Mouse (Mus musculus) liver, adult 2 months (tissue): ENCODE measurements around the gene Bbc3. TPM values are rescaled to one million over a fixed set of nuclear protein-coding genes. Genes with fewer than 3 reads are reported as not detected.

Source experiments
- DNase-seq: peaks from one replicate; pipeline ENCODE4 v3.0.0-alpha.2; 2011; ENCODE audit warnings: low read depth, low spot score; ENCODE audit errors: extremely low read depth
- H3K27ac ChIP-seq: fragments of 200-500 bp; replicated peaks from 2 replicates; pipeline ENCODE4 v1.5.1; 2012; ENCODE audit warnings: low read depth, mild to moderate bottlenecking, control low read depth, inconsistent platforms, low read length; ENCODE audit not compliant: insufficient read depth
- H3K27me3 ChIP-seq: fragments of 200-500 bp; 2 replicates; pipeline ENCODE4 v1.6.1; 2012; ENCODE audit warnings: mild to moderate bottlenecking, moderate library complexity, low read length, inconsistent platforms; ENCODE audit not compliant: control insufficient read depth, insufficient read depth
- H3K36me3 ChIP-seq: fragments of 200-500 bp; 2 replicates; pipeline ENCODE4 v1.6.1; 2012; ENCODE audit warnings: low read length, inconsistent platforms; ENCODE audit not compliant: control insufficient read depth, insufficient read depth
- H3K4me1 ChIP-seq: fragments of 200-500 bp; 2 replicates; pipeline ENCODE4 v1.6.1; 2011; ENCODE audit warnings: low read length; ENCODE audit not compliant: control insufficient read depth, insufficient read depth
- H3K4me3 ChIP-seq: fragments of 200-500 bp; 2 replicates; pipeline ENCODE4 v1.5.1; 2011; ENCODE audit warnings: low read depth, mild to moderate bottlenecking, control low read depth, low read length, moderate library complexity; ENCODE audit not compliant: insufficient read depth
- H3K79me2 ChIP-seq: fragments of 200-500 bp; 2 replicates; pipeline ENCODE4 v1.6.1; 2012; ENCODE audit warnings: inconsistent platforms, mild to moderate bottlenecking, low read length, moderate library complexity; ENCODE audit not compliant: control insufficient read depth, insufficient read depth
- H3K9ac ChIP-seq: fragments of 200-500 bp; 2 replicates; pipeline ENCODE4 v1.6.1; 2012; ENCODE audit warnings: low read depth, mild to moderate bottlenecking, control low read depth, inconsistent platforms, low read length
- CTCF ChIP-seq: fragments of 200-500 bp; IDR thresholded peaks from 2 replicates; pipeline ENCODE4 v1.5.1; 2011; ENCODE audit warnings: low read depth, low read length, control low read depth
- POLR2A ChIP-seq: fragments of 200-500 bp; IDR thresholded peaks from 2 replicates; pipeline ENCODE4 v1.6.1; 2011; ENCODE audit warnings: low read length, control low read depth; ENCODE audit not compliant: insufficient read depth; ENCODE audit errors: extremely low read depth
- WGBS: fragments of 180-500 bp; shearing (Covaris S2); methylation state at CpG from one replicate; pipeline ENCODE4 v1.1.7; 2018; 5-methylcytosine and 5-hydroxymethylcytosine counted together
- polyA plus RNA-seq: library from polyadenylated mRNA; depleted of rRNA; stranded (reverse); fragments of >200 nt; gene quantifications from 2 replicates; pipeline ENCODE4 v1.2.3, GENCODE M21; 2012
- total RNA-seq: library from RNA; depleted of rRNA; stranded (reverse); fragments of >200 nt; gene quantifications from 2 replicates; pipeline ENCODE4 v1.2.3, GENCODE M21; 2014

The Bbc3 gene
- total and polyA plus RNA-seq, 2 experiments, result 6.0 to 15.2 TPM

DNA sequence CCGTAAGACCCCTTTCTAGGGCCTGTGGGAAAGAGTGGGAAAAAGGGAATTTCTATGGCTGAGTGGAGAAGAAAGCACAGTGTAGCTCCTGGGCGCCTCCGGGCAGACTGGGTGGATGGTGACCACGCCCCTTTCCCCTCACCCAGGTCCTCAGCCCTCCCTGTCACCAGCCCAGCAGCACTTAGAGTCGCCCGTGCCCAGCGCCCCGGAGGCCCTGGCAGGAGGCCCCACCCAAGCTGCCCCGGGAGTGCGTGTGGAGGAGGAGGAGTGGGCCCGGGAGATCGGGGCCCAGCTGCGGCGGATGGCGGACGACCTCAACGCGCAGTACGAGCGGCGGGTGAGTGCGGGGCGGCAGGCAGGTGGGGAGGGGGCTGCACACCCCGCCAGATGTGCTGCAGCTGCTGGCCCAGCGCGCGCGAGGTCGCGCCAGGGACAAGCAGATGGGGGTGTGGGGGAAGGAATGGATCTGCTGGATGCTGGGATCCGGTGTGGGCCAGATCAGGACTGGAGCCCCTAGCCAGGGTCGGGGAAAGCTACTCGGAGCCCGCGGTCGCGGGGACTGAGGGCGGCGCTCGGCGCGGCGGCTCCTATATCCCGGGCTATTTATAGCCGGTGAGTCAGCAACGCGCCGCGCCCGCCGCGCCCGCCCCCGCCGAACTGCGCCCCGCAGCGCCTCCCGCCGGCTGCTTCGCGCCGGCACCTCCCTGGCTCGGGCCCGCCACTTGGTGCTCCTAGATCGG, 5.5 kb downstream of the Bbc3 start:
- peaks cover 5% of the 10 kb centered on the region; the same call in 1 of the 2 replicates for H3K79me2 ChIP-seq
- TF ChIP-seq CTCF, result peak; percentile 43; the same call in 1 of the 2 replicates
- peak; percentile 95 for TF ChIP-seq POLR2A
- peaks cover 3% of the 10 kb centered on the region; the same call in 1 of the 2 replicates for H3K36me3 ChIP-seq
- no peak for DNase-seq
- H3K9ac ChIP-seq, result peak overlapping the region; percentile 99
- under 1% methylated on average over 59 of the region's 66 CpGs for WGBS
- peaks cover 19% of the 10 kb centered on the region for H3K4me1 ChIP-seq
- no peaks in the 10 kb centered on the region for H3K27me3 ChIP-seq
- peak overlapping the region; percentile 84 for H3K4me3 ChIP-seq
- peak overlapping the region; percentile 95 for H3K27ac ChIP-seq

DNA sequence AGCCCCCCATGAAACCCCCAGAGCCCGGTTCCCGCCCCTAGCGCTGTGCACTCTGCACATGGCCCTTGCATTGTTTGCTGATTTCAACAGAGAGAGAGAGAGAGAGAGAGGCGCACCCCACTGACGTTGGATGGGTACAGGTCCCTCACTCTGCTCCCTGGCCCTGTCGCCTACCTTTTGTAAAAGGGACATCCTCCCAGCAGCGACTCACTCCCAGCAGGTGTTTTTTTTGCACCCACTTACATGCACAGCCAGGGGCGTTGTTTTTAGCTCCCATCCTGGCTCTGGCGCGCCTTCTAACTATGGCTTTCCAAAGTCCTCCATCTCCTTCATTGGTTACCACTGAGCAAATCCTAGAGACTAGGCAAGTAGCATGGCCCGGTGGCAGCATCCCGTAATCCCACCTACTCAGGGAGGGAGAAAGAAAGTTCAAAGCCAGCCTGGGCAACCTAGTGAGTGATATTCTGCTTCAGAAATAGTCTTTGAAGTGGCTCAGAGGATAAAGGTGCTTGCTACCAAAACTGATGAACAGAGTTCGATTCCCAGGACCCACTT, 6.1 kb downstream of the Bbc3 start:
- H3K36me3 ChIP-seq, result peaks cover 3% of the 10 kb centered on the region; the same call in 1 of the 2 replicates
- DNase-seq, result peak; percentile 81
- 8% methylated on average over 13 of the region's 13 CpGs for WGBS
- peak overlapping the region; percentile 84 for H3K4me3 ChIP-seq
- peak overlapping the region; percentile 95 for H3K27ac ChIP-seq
- no peak for TF ChIP-seq POLR2A
- no peak for TF ChIP-seq CTCF
- peaks cover 5% of the 10 kb centered on the region; the same call in 1 of the 2 replicates for H3K79me2 ChIP-seq
- H3K9ac ChIP-seq, result peak overlapping the region; percentile 99
- peaks cover 14% of the 10 kb centered on the region for H3K4me1 ChIP-seq
- no peaks in the 10 kb centered on the region for H3K27me3 ChIP-seq

DNA sequence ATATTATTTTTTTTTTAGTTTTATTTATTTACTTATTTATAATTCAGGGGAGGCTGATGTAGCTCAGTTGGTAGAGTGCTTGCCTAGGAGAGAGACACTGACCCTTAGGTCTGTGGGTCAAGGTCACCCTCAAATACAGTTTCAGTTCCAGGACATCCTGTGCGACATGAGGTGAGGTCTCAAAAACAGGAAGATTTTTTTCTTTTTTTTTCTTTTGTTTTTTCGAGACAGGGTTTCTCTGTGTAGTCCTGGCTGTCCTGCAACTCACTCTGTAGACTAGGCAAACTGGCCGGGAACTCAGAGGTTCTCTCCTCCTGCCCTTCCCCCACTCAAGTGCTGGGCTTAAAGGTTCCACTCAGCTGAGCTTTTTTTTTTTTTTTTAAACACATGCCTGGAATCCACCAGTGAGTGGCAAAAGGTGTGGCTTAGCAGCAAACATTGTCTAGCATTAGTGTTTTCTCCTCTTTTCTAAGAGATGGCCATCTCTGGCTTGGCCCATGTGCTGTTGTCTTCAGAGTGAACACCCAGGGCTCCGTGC, 7.1 kb downstream of the Bbc3 start:
- Histone ChIP-seq H3K79me2 (peaks cover 5% of the 10 kb centered on the region; the same call in 1 of the 2 replicates), H3K4me1 (peaks cover 14% of the 10 kb centered on the region), H3K4me3 (no peak overlapping the region), H3K36me3 (peaks cover 3% of the 10 kb centered on the region; the same call in 1 of the 2 replicates), H3K27ac (peak overlapping the region; percentile 55), H3K9ac (no peak overlapping the region; the same call in 1 of the 2 replicates), H3K27me3 (no peaks in the 10 kb centered on the region)
- peak; percentile 72 for DNase-seq
- no peak for TF ChIP-seq POLR2A
- no peak for TF ChIP-seq CTCF
- WGBS, result 24% methylated on average over 4 of the region's 4 CpGs

DNA sequence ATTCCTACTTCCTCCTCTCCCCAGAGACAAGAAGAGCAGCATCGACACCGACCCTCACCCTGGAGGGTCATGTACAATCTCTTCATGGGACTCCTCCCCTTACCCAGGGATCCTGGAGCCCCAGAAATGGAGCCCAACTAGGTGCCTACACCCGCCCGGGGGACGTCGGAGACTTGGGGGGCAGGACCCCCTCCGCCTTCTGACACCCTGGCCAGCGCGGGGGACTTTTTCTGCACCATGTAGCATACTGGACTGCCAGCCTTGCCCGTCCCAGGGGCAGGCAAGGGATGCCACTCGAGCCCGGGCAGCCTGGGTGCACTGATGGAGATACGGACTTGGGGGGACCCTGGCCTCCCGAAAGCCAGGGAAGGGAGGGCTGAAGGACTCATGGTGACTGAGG, 8.9 kb downstream of the Bbc3 start:
- DNase-seq, result no peak
- peaks cover 3% of the 10 kb centered on the region; the same call in 1 of the 2 replicates for H3K36me3 ChIP-seq
- no peak overlapping the region for H3K9ac ChIP-seq
- no peak overlapping the region for H3K27ac ChIP-seq
- TF ChIP-seq CTCF (no peak), POLR2A (no peak)
- no peaks in the 10 kb centered on the region for H3K27me3 ChIP-seq
- H3K4me3 ChIP-seq, result no peak overlapping the region
- 92% methylated on average over 14 of the region's 14 CpGs for WGBS
- peaks cover 2% of the 10 kb centered on the region; the same call in 1 of the 2 replicates for H3K79me2 ChIP-seq
- peaks cover 6% of the 10 kb centered on the region for H3K4me1 ChIP-seq

DNA sequence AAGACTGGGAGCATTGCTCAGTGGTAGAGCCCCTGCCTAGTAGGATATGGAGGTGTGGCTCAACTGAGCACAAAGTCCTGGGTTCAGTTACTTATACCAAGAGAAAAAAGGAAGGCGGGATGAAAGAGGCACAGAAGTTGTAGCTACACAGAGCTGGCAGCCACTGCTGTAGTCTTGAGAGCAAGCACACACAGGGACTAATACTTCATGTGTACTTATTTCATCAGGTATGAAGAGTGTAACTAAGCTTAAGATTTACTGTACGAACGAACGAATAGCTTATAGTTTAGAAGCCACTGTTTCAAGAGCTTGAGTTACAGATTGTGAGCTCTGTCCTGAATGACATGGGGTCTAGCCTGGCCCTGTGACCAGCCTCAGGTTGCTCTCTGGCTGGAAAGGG, 11.0 kb downstream of the Bbc3 start:
- 85% methylated on average over 4 of the region's 4 CpGs for WGBS
- Histone ChIP-seq H3K79me2 (no peaks in the 10 kb centered on the region), H3K27me3 (no peaks in the 10 kb centered on the region), H3K36me3 (peaks cover 3% of the 10 kb centered on the region; the same call in 1 of the 2 replicates), H3K9ac (no peak overlapping the region), H3K4me1 (peaks cover 6% of the 10 kb centered on the region), H3K4me3 (no peak overlapping the region), H3K27ac (no peak overlapping the region)
- TF ChIP-seq CTCF (no peak), POLR2A (no peak)
- no peak for DNase-seq
